Mouse (Mus musculus): ENCODE data around the gene Tapt1. TPM values are rescaled to one million over a fixed set of nuclear protein-coding genes. Genes with fewer than 3 reads are reported as not detected.
"Not testable (repeated sequence)": the region's sequence is repeated elsewhere in the genome, so short reads cannot be mapped to it uniquely, and the experiment has no call there.

Tapt1 gene
- total and polyA plus RNA-seq, 3 experiments, result 20.1 to 58.3 (median 52.8) TPM

DNA sequence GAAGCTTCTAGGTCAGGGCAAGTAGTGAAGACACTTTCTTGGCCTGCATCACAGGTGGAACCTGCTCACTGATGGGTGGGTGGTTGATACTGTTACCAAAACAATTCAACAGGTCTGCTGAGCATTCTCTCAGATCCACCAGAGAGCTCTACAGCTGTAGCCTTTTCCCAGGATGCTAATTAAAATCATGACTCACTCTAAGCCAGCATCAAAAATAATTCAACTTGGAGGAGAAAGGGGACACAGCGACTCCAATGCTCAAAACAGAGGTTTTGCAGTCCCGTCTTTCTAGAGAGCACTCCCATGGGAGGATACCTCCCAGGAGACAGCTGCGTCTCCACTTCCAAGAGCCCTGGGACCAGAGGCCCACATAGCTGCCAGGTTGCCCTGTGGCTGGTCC is 78.7 kb downstream of the Tapt1 start:
- Histone ChIP-seq H3K4me1 (ENCODE audit: insufficient read depth, low read depth, low read length) (no peaks in the 10 kb centered on the region), H3K4me3 (ENCODE audit: low read depth, low read length) (no peak overlapping the region), H3K36me3 (replicated peaks) (no peaks in the 10 kb centered on the region), H3K27me3 (ENCODE audit: insufficient read depth, low read length) (peaks cover 35% of the 10 kb centered on the region), H3K9me3 (replicated peaks) (peaks cover 9% of the 10 kb centered on the region)
- no peak for DNase-seq (ENCODE audit: low spot score)
- no peak for TF ChIP-seq POLR2AphosphoS5 (IDR thresholded peaks at IDR 0.05; ENCODE audit: insufficient replicate concordance, low read depth, low read length)
- TF ChIP-seq CTCF (IDR thresholded peaks at IDR 0.05; ENCODE audit: low read depth, low read length), result no peak
- TF ChIP-seq GATA1 (IDR thresholded peaks at IDR 0.05; ENCODE audit: borderline replicate concordance, low read length), result no peak
- no peak for TF ChIP-seq TAL1 (conservative IDR thresholded peaks at IDR 0.05; ENCODE audit: low read depth, low read length)
- TF ChIP-seq GATA2 (IDR thresholded peaks at IDR 0.05; ENCODE audit: borderline replicate concordance, low read depth, low read length), result no peak
- ATAC-seq (ENCODE audit: extremely low read depth, insufficient number of reproducible peaks, low FRiP score, poor library complexity, severe bottlenecking), result no peak

DNA sequence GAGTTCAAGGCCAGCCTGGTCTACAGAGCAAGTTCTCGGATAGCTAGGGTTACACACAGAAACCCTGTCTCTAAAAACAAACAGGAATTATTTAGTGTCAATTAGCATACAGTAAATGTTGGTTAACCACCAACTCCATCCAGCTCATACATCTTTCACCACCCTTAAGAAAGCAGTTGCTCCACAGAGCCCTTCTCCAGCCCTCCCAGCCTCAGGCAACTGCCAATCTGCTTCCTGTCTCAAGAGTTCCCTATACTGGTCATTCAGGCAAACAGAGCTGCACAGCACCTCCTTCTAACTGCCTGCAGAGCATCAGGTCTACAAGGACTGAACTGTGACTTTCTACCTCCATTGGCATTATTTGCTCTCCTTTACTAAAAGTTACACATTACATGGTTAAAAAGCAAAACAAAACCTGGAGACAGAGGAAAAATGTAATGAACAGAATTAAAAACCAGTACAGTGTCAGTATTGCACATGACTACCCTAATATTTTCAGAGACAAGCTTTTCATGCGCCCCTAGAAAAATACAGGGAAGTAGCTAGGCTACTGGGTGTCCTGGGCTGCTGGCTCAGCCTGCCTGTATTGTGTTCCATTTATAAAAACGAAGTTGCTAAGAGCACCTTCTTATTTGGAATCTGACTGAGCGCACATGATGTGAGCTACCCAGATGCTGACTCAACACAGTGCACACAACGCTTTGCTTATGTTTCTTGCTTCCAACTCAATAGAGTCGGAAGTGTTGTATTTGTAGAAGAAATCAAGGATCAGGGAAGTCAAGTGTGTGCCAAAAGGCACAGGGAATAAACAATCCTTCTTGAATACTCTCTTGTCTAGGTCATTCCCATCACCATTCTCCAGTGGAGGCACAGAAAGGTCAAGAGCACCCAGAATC is 79.7 kb downstream of the Tapt1 start:
- no peaks in the 10 kb centered on the region for H3K4me1 ChIP-seq (ENCODE audit: insufficient read depth, low read depth, low read length)
- DNase-seq (ENCODE audit: low spot score) (no peak), ATAC-seq (ENCODE audit: extremely low read depth, insufficient number of reproducible peaks, low FRiP score, poor library complexity, severe bottlenecking) (no peak)
- H3K9me3 ChIP-seq (replicated peaks), result peaks cover 9% of the 10 kb centered on the region
- no peak overlapping the region for H3K4me3 ChIP-seq (ENCODE audit: low read depth, low read length)
- no peaks in the 10 kb centered on the region for H3K36me3 ChIP-seq (replicated peaks)
- TF ChIP-seq POLR2AphosphoS5 (IDR thresholded peaks at IDR 0.05; ENCODE audit: insufficient replicate concordance, low read depth, low read length) (no peak), TAL1 (conservative IDR thresholded peaks at IDR 0.05; ENCODE audit: low read depth, low read length) (no peak), CTCF (IDR thresholded peaks at IDR 0.05; ENCODE audit: low read depth, low read length) (no peak), GATA1 (IDR thresholded peaks at IDR 0.05; ENCODE audit: borderline replicate concordance, low read length) (no peak), GATA2 (IDR thresholded peaks at IDR 0.05; ENCODE audit: borderline replicate concordance, low read depth, low read length) (no peak)
- H3K27me3 ChIP-seq (ENCODE audit: insufficient read depth, low read length), result peaks cover 32% of the 10 kb centered on the region

DNA sequence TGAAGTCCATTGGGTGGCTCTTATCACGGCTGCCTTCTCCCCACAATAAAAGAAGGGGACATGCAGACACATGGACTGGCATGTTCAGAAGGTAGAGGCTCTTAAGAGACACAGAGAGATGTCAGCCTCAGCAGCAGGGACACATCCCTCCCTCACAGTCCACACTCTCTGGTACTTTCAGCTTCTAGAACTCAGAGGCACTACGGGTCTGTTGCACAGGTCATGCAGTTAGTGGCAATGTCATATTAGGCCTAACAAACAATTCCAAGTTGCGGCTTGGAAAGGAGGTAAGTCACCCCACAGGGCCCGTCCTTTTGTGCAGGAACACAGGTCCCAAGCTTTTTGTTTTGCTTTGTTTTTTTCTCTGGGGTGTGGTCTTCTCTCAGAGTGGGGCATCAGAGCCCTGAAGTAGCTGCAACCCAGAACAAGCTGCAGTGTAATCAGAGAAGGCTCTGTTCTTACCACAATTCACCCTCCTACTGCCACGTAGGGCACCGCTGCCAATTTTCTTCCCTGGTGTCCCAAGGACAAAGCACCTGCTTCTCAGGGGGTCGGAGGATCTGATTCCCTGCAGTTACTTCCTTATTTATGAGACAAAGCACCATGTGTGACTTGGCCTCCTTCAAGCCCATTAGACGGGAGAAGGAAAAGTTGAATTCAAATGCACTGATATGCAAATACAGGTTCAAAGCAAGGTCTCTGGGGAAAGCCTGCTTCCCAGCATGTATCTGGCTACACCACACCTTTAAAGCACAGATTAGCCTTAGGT is 82.8 kb downstream of the Tapt1 start:
- DNase-seq (ENCODE audit: low spot score) (no peak), ATAC-seq (ENCODE audit: extremely low read depth, insufficient number of reproducible peaks, low FRiP score, poor library complexity, severe bottlenecking) (no peak)
- Histone ChIP-seq H3K27me3 (ENCODE audit: insufficient read depth, low read length) (peaks cover 31% of the 10 kb centered on the region), H3K4me1 (ENCODE audit: insufficient read depth, low read depth, low read length) (no peaks in the 10 kb centered on the region), H3K36me3 (replicated peaks) (no peaks in the 10 kb centered on the region), H3K4me3 (ENCODE audit: low read depth, low read length) (no peak overlapping the region), H3K9me3 (replicated peaks) (no peaks in the 10 kb centered on the region)
- TF ChIP-seq POLR2AphosphoS5 (IDR thresholded peaks at IDR 0.05; ENCODE audit: insufficient replicate concordance, low read depth, low read length) (no peak), GATA2 (IDR thresholded peaks at IDR 0.05; ENCODE audit: borderline replicate concordance, low read depth, low read length) (no peak), TAL1 (conservative IDR thresholded peaks at IDR 0.05; ENCODE audit: low read depth, low read length) (no peak), CTCF (IDR thresholded peaks at IDR 0.05; ENCODE audit: low read depth, low read length) (no peak), GATA1 (IDR thresholded peaks at IDR 0.05; ENCODE audit: borderline replicate concordance, low read length) (no peak)

DNA sequence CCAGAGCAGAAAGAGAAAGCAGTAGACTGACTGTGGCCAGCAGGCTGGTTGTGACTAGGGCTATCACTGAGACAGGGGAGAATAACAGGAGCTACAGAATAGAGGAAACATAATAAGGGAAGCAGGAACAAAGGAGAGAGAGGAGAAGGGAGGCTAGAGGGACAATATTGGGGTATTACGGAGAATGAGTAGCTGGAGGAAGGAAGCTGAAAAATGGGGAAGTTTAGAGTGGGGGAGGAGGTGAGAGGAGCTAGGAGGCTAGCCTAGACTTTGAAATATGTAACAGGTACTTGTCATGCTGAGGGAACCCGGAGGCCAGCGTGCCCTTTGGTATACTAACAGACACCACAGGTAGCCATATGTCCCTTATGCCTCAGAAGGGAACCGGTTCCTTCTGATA is 98.9 kb downstream of the Tapt1 start:
- no peak for ATAC-seq (ENCODE audit: extremely low read depth, insufficient number of reproducible peaks, low FRiP score, poor library complexity, severe bottlenecking)
- peaks cover 2% of the 10 kb centered on the region for H3K27me3 ChIP-seq (ENCODE audit: insufficient read depth, low read length)
- H3K36me3 ChIP-seq (replicated peaks), result no peaks in the 10 kb centered on the region
- no peak for DNase-seq (ENCODE audit: low spot score)
- H3K9me3 ChIP-seq (replicated peaks), result peaks cover 4% of the 10 kb centered on the region; the same call in 1 of the 2 replicates
- TF ChIP-seq CTCF (IDR thresholded peaks at IDR 0.05; ENCODE audit: low read depth, low read length), result no peak
- TF ChIP-seq GATA2 (IDR thresholded peaks at IDR 0.05; ENCODE audit: borderline replicate concordance, low read depth, low read length), result no peak
- TF ChIP-seq POLR2AphosphoS5 (IDR thresholded peaks at IDR 0.05; ENCODE audit: insufficient replicate concordance, low read depth, low read length), result no peak
- no peak for TF ChIP-seq GATA1 (IDR thresholded peaks at IDR 0.05; ENCODE audit: borderline replicate concordance, low read length)
- no peak for TF ChIP-seq TAL1 (conservative IDR thresholded peaks at IDR 0.05; ENCODE audit: low read depth, low read length)
- no peak overlapping the region for H3K4me3 ChIP-seq (ENCODE audit: low read depth, low read length)
- no peaks in the 10 kb centered on the region for H3K4me1 ChIP-seq (ENCODE audit: insufficient read depth, low read depth, low read length)

DNA sequence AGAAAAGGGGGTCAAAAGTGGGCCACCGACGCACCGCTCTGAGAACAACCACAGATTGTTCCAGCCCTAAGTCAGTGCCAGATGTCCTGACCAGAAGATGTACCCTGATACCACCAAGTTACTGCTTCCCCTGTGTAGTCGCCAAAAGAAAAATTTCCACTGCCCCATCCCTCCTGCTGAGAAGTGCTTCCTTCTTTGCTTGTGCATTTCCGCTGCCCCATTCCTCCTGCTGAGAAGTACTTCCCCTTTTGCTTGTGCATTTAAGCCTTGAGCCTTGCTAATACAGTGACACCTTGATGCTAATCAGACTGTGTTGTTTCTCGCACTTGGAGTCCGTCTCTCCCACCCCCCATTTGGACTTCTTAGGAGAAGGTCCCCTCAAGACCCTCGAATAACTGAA is 99.9 kb downstream of the Tapt1 start:
- not testable (repeated sequence) for H3K27me3 ChIP-seq (ENCODE audit: insufficient read depth, low read length); ATAC-seq (ENCODE audit: extremely low read depth, insufficient number of reproducible peaks, low FRiP score, poor library complexity, severe bottlenecking); DNase-seq (ENCODE audit: low spot score); H3K9me3 ChIP-seq (replicated peaks); H3K4me3 ChIP-seq (ENCODE audit: low read depth, low read length); H3K36me3 ChIP-seq (replicated peaks); H3K4me1 ChIP-seq (ENCODE audit: insufficient read depth, low read depth, low read length)

Other genes starting within 250 kb of the Tapt1 start
- not detected in 2 replicates for gene Fgfbp1, start 244.8 kb downstream of the Tapt1 start, total RNA-seq (2014; fragmentation: Nextera tagmentation)
- gene Fgfbp1, start 244.8 kb downstream of the Tapt1 start, total RNA-seq (2017), result 0.49 TPM in 1 of 2 replicates, not detected in the other
- not detected in 2 replicates for gene Fgfbp1, start 244.8 kb downstream of the Tapt1 start, polyA plus RNA-seq (2012)
- not detected in 2 replicates for gene Prom1, start 124.6 kb downstream of the Tapt1 start, total RNA-seq (2014; fragmentation: Nextera tagmentation)
- 0.17 and 0.33 TPM in 2 replicates for gene Prom1, start 124.6 kb downstream of the Tapt1 start, total RNA-seq (2017)
- gene Prom1, start 124.6 kb downstream of the Tapt1 start, polyA plus RNA-seq (2012), result not detected in 2 replicates

Measured in G1E (cell line).